Mouse (Mus musculus) ES-E14 (cell line): ENCODE data around the gene Klrg1. TPM values are rescaled to one million over a fixed set of nuclear protein-coding genes. Genes with fewer than 3 reads are reported as not detected.

Source experiments
- DNase-seq: peaks from one replicate; pipeline ENCODE4 v3.0.0-alpha.2; 2013; ENCODE audit warnings: low read depth, low spot score
- H3K27ac ChIP-seq: 2 replicates; pipeline ENCODE4 v1.5.1; 2012; ENCODE audit warnings: low read depth, mild to moderate bottlenecking, low read length, moderate library complexity, mixed read lengths; ENCODE audit not compliant: poor library complexity, insufficient read depth, severe bottlenecking
- H3K36me3 ChIP-seq: 2 replicates; pipeline ENCODE4 v1.6.1; 2012; ENCODE audit warnings: mild to moderate bottlenecking, low read length, moderate library complexity, mixed read lengths; ENCODE audit not compliant: control insufficient read depth, poor library complexity, insufficient read depth, severe bottlenecking
- H3K4me1 ChIP-seq, 2 experiments: fragments of 150-350 bp in 1 of 2; sonication (generic) in 1 of 2; 2 replicates each; pipeline ENCODE4 v1.6.1; 2012; ENCODE audit warnings: low read length in 2 of 2, mild to moderate bottlenecking in 1 of 2, mixed read lengths in 1 of 2; ENCODE audit not compliant: control insufficient read depth in 2 of 2, insufficient read depth in 2 of 2, poor library complexity in 1 of 2
- H3K4me3 ChIP-seq, 2 experiments: fragments of 150-350 bp in 1 of 2; sonication (generic) in 1 of 2; 2 replicates each; pipeline ENCODE4 v1.5.1; 2012; ENCODE audit warnings: low read length in 2 of 2, low read depth in 1 of 2, mild to moderate bottlenecking in 1 of 2, mixed read lengths in 1 of 2; ENCODE audit not compliant: insufficient read depth in 1 of 2, poor library complexity in 1 of 2, severe bottlenecking in 1 of 2
- H3K9ac ChIP-seq: 2 replicates; pipeline ENCODE4 v1.6.1; 2012; ENCODE audit warnings: low read depth, mild to moderate bottlenecking, low read length, mixed read lengths; ENCODE audit not compliant: poor library complexity, insufficient read depth, severe bottlenecking
- H3K9me3 ChIP-seq: fragments of 150-350 bp; sonication (generic); 2 replicates; pipeline ENCODE4 v1.6.1; 2012; ENCODE audit warnings: low read depth, mild to moderate bottlenecking, low read length; ENCODE audit not compliant: control insufficient read depth, insufficient read depth
- CHD2 ChIP-seq: IDR thresholded peaks from 2 replicates; pipeline ENCODE4 v1.6.1; 2014; ENCODE audit warnings: mild to moderate bottlenecking, low read depth, low read length, inconsistent platforms
- HCFC1 ChIP-seq: IDR thresholded peaks from 2 replicates; pipeline ENCODE4 v1.6.1; 2012; ENCODE audit warnings: low read length, inconsistent platforms, borderline replicate concordance; ENCODE audit not compliant: insufficient read depth
- MAFK ChIP-seq: IDR thresholded peaks from 2 replicates; pipeline ENCODE4 v1.6.1; 2014; ENCODE audit warnings: mild to moderate bottlenecking, low read depth, low read length, inconsistent platforms; ENCODE audit not compliant: insufficient read depth
- ZC3H11A ChIP-seq: IDR thresholded peaks from 2 replicates; pipeline ENCODE4 v1.6.1; 2012; ENCODE audit warnings: low read depth, mild to moderate bottlenecking, inconsistent platforms, low read length, borderline replicate concordance
- ZNF384 ChIP-seq: IDR thresholded peaks from 2 replicates; pipeline ENCODE4 v1.6.1; 2012; ENCODE audit warnings: low read depth, low read length, inconsistent platforms
- in situ Hi-C, 2 experiments: fragments of 600-800 bp; cut with MboI; formaldehyde crosslinking; loops; one replicate each; pipeline ENCODE4 v1.15.1; 2025; ENCODE audit warnings: low sequenced_read_pairs in 2 of 2, inconsistent platforms in 1 of 2; ENCODE audit not compliant: unreplicated experiment in 2 of 2
- total RNA-seq: library from RNA; depleted of rRNA; stranded (reverse); fragments of 300-350 nt; gene quantifications from 2 replicates; pipeline ENCODE4 v1.2.3, GENCODE M21; 2012

Klrg1 gene
- total RNA-seq, 1 experiment = not detected

DNA sequence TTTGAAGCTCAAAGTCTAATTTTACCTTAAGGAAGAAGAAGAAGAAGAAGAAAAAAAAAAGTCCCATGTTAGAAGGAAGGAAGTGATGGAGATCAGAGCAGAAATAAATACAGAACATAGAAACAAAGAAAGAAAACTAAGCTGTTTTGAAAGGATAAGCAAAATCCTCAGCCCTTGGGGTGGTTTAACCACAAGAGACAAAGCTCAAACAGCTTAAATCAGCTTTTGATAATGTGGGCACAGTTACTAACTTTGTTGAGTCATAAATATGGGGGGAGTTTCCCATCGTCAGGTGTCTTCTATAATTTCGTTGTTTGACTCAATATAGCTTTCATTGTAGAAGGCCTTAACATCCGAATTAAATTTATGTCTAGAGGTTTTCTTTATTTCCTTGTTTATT is 9.1 kb upstream of the Klrg1 start:
- DNase-seq = no peak
- Histone ChIP-seq H3K4me3 (no peak overlapping the region), H3K36me3 (no peaks in the 10 kb centered on the region), H3K4me1 (no peaks in the 10 kb centered on the region), H3K9me3 (no peaks in the 10 kb centered on the region), H3K9ac (no peak overlapping the region), H3K27ac (no peak overlapping the region)
- no peak for TF ChIP-seq ZNF384
- TF ChIP-seq MAFK = no peak
- no peak for TF ChIP-seq HCFC1
- no peak for TF ChIP-seq CHD2
- no peak for TF ChIP-seq ZC3H11A
- in situ Hi-C loops = no loop called here

DNA sequence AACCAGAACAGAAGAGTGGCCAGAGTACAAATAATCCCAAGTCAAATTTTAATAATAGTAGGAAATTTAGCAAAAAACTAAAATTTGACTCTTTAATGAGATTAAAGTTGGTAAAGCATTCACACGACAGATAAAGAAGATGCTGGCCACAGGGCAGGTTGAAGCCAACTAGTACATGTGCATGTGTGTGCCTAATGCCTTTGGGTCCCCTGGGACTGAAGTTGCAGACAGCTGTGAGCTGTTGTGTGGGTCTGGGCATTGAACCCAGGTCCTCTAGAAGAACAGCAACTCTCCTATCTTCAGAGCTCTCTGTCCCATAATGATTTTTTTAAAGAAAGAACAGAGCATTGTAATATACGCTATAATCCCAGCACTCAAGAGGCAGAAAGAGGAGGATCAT is 8.6 kb upstream of the Klrg1 start:
- Histone ChIP-seq H3K36me3 (no peaks in the 10 kb centered on the region), H3K27ac (no peak overlapping the region), H3K9me3 (no peaks in the 10 kb centered on the region), H3K4me1 (no peaks in the 10 kb centered on the region), H3K9ac (no peak overlapping the region), H3K4me3 (no peak overlapping the region)
- TF ChIP-seq MAFK = no peak
- no peak for TF ChIP-seq ZNF384
- no peak for TF ChIP-seq HCFC1
- no peak for TF ChIP-seq ZC3H11A
- TF ChIP-seq CHD2 = no peak
- in situ Hi-C loops = no loop called here
- no peak for DNase-seq

- Histone ChIP-seq H3K4me1 (no peaks in the 10 kb centered on the region), H3K36me3 (no peaks in the 10 kb centered on the region), H3K27ac (no peak overlapping the region), H3K9me3 (no peaks in the 10 kb centered on the region), H3K4me3 (no peak overlapping the region), H3K9ac (no peak overlapping the region)
- no peak for TF ChIP-seq ZC3H11A
- no peak for TF ChIP-seq CHD2
- TF ChIP-seq MAFK = no peak
- TF ChIP-seq ZNF384 = no peak
- TF ChIP-seq HCFC1 = no peak
- DNase-seq = no peak
- in situ Hi-C loops = no loop called here
Measured at GRCm38 (mm10) chr6:122290253-122290652, 7.6 kb upstream of the Klrg1 start.

GRCm38 (mm10) chr6:122289313-122289712 is 6.6 kb upstream of the Klrg1 start:
- no peak overlapping the region for H3K9ac ChIP-seq
- in situ Hi-C loops = no loop called here
- no peak overlapping the region for H3K4me3 ChIP-seq
- H3K4me1 ChIP-seq = no peaks in the 10 kb centered on the region
- no peaks in the 10 kb centered on the region for H3K36me3 ChIP-seq
- TF ChIP-seq MAFK (no peak), ZC3H11A (no peak), ZNF384 (no peak), HCFC1 (no peak)
- H3K9me3 ChIP-seq = no peaks in the 10 kb centered on the region
- H3K27ac ChIP-seq = no peak overlapping the region
- DNase-seq = no peak

GRCm38 (mm10) chr6:122288263-122288662 is 5.6 kb upstream of the Klrg1 start:
- Histone ChIP-seq H3K4me1 (no peaks in the 10 kb centered on the region), H3K36me3 (no peaks in the 10 kb centered on the region), H3K9me3 (no peaks in the 10 kb centered on the region), H3K9ac (no peak overlapping the region), H3K4me3 (no peak overlapping the region), H3K27ac (no peak overlapping the region)
- in situ Hi-C loops = no loop called here
- no peak for DNase-seq
- TF ChIP-seq ZC3H11A (no peak), MAFK (no peak), CHD2 (no peak), HCFC1 (no peak), ZNF384 (no peak)
